Mouse (Mus musculus): ENCODE data around the gene Lbr. TPM values are rescaled to one million over a fixed set of nuclear protein-coding genes. Genes with fewer than 3 reads are reported as not detected.

Gene Lbr
- polyA plus RNA-seq, 1 experiment = 17.8 TPM

DNA sequence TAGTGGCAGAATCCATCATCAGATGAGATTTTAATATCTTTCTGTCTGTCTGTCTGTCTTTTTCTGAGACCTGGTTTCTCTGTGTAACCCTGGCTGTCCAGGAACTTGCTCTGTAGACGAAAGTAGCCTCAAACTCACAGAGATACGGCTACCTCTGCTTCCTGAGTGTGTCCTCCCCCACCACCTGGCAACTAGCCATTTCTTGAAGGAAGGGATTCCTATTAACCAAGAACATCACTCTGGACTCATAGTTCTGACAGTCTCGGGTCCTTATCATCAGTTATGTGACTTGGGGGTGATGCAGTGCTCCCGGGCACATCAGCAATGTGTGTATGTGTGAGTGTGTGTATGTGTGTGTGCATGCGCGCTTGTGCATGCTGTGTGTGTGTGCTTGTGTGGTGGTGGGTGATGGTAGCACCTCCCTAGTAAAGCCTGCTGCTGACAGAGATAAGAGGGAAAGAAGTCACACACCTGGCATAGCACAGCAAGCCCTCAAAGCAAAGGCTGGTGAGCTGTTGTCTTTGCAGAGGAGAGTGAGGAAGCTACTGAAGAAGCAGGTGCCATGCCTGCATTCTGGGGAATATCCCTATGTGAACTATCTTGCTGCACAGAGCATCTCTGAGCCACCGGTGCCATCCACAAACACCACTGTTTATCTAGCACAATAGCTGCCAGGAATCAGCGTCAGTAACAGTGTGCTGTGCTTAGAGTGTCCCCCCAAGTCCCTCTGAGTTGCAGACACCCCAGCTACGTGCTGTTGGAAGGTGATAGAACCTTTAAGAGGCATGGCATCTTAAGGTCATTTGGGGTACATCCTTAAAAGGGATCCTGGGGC is 30.5 kb upstream of the Lbr start:
- H3K27me3 ChIP-seq (ENCODE audit: control insufficient read depth, insufficient read depth, low read length) = no peaks in the 10 kb centered on the region
- 0 out of 2 replicates have a peak, but pooled peaks cover 4% of the 10 kb centered on the region for H3K4me1 ChIP-seq (ENCODE audit: control insufficient read depth, insufficient read depth, low read length)
- no peak overlapping the region for H3K27ac ChIP-seq (ENCODE audit: insufficient read depth, low read length)
- no peak overlapping the region for H3K4me3 ChIP-seq (replicated peaks; ENCODE audit: insufficient read depth, low read depth, low read length)
- TF ChIP-seq POLR2A (IDR thresholded peaks at IDR 0.05; ENCODE audit: borderline replicate concordance, insufficient read depth, low read length) (no peak), CTCF (IDR thresholded peaks at IDR 0.05; ENCODE audit: borderline replicate concordance, insufficient read depth, low read depth, low read length) (no peak)
- no peak for DNase-seq
- WGBS = 81% methylated on average over 9 of the region's 9 CpGs

DNA sequence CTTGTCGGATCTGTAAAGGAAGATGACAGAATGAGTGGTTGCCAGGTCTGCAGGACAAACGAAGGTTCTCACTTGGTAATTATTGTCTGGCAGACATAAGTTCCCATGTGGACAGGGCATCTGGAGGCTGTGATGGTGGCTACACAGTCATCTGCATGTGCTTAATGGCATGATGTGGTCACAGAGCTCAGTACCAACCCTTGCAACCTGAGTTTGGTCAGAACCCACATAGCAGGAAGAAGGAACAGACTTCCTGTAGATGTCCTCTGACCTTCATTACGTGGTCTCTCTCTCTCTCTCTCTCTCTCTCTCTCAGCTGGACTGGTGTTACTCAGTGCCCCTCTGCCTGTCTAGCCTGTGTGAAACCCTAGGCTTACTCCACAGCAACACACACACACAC is 29.8 kb upstream of the Lbr start:
- no peaks in the 10 kb centered on the region for H3K27me3 ChIP-seq (ENCODE audit: control insufficient read depth, insufficient read depth, low read length)
- H3K4me3 ChIP-seq (replicated peaks; ENCODE audit: insufficient read depth, low read depth, low read length) = no peak overlapping the region
- no peak for DNase-seq
- TF ChIP-seq POLR2A (IDR thresholded peaks at IDR 0.05; ENCODE audit: borderline replicate concordance, insufficient read depth, low read length) (no peak), CTCF (IDR thresholded peaks at IDR 0.05; ENCODE audit: borderline replicate concordance, insufficient read depth, low read depth, low read length) (no peak)
- WGBS = 52% methylated on average over 3 of the region's 3 CpGs
- H3K27ac ChIP-seq (ENCODE audit: insufficient read depth, low read length) = no peak overlapping the region
- H3K4me1 ChIP-seq (ENCODE audit: control insufficient read depth, insufficient read depth, low read length) = 0 out of 2 replicates have a peak, but pooled peaks cover 4% of the 10 kb centered on the region

DNA sequence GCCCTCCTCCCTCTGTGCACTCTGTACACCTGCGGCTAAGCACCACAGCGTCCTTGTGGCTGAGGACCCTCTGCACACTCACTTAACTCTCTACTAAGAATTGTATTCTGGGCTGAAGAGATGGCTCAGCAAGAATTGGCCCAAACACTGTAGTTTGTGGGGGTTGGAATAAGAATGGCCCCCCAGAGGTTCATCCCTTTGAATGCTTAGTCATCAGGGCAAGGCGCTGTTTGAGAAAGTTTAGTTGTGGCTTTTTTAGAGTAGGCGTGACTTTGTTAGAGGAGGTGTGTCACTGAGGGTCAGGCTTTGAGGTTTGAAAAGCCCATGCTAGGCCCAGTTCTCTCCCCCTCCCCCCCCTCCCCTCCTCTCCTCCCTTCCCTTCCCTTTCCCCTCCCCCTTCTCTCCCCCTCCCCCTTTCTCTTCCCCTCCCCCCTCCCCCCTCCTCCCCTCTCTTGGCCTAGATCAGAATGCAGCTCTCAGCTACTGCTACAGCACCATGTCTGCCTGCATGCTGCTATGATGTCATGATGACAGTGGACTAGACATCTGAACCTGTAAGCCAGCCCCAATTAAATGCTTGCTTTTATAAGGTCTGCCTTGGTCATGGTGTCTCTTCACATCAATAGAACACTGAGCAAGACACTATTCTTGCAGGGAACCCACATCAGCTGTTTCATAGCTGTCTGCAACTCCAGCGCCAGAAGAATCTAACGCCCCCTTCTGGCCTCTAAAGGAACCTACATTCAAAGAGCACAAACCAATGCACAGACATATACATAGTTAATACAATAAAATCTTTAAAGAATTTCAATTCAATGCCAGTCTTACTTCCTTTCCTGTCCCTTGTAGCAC is 23.8 kb upstream of the Lbr start:
- H3K27ac ChIP-seq (ENCODE audit: insufficient read depth, low read length) = no peak overlapping the region
- no peaks in the 10 kb centered on the region for H3K4me1 ChIP-seq (ENCODE audit: control insufficient read depth, insufficient read depth, low read length)
- no peak for TF ChIP-seq POLR2A (IDR thresholded peaks at IDR 0.05; ENCODE audit: borderline replicate concordance, insufficient read depth, low read length)
- TF ChIP-seq CTCF (IDR thresholded peaks at IDR 0.05; ENCODE audit: borderline replicate concordance, insufficient read depth, low read depth, low read length) = no peak
- no peak for DNase-seq
- 90% methylated on average over 6 of the region's 6 CpGs for WGBS
- no peak overlapping the region for H3K4me3 ChIP-seq (replicated peaks; ENCODE audit: insufficient read depth, low read depth, low read length)
- no peaks in the 10 kb centered on the region for H3K27me3 ChIP-seq (ENCODE audit: control insufficient read depth, insufficient read depth, low read length)

DNA sequence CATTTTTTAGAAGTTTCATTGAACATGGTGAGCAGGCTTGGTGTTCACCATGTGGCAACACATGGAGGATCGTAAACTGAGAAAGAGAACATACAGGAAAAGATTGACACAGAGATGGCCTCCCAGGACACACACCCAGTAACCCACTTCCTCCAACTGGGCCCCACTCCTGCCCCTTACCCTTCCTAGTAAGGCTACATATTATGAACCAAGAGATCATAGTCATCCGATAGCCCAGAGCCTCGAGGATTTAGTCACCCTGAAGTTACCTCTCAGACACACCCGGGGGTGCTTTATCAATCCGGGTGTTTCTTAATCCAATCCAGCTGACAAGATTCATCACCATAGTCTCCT is 23.0 kb upstream of the Lbr start:
- Histone ChIP-seq H3K27ac (ENCODE audit: insufficient read depth, low read length) (no peak overlapping the region), H3K27me3 (ENCODE audit: control insufficient read depth, insufficient read depth, low read length) (no peaks in the 10 kb centered on the region), H3K4me3 (replicated peaks; ENCODE audit: insufficient read depth, low read depth, low read length) (no peak overlapping the region), H3K4me1 (ENCODE audit: control insufficient read depth, insufficient read depth, low read length) (no peaks in the 10 kb centered on the region)
- no peak for DNase-seq
- 94% methylated on average over 5 of the region's 5 CpGs for WGBS
- TF ChIP-seq POLR2A (IDR thresholded peaks at IDR 0.05; ENCODE audit: borderline replicate concordance, insufficient read depth, low read length) (no peak), CTCF (IDR thresholded peaks at IDR 0.05; ENCODE audit: borderline replicate concordance, insufficient read depth, low read depth, low read length) (no peak)

DNA sequence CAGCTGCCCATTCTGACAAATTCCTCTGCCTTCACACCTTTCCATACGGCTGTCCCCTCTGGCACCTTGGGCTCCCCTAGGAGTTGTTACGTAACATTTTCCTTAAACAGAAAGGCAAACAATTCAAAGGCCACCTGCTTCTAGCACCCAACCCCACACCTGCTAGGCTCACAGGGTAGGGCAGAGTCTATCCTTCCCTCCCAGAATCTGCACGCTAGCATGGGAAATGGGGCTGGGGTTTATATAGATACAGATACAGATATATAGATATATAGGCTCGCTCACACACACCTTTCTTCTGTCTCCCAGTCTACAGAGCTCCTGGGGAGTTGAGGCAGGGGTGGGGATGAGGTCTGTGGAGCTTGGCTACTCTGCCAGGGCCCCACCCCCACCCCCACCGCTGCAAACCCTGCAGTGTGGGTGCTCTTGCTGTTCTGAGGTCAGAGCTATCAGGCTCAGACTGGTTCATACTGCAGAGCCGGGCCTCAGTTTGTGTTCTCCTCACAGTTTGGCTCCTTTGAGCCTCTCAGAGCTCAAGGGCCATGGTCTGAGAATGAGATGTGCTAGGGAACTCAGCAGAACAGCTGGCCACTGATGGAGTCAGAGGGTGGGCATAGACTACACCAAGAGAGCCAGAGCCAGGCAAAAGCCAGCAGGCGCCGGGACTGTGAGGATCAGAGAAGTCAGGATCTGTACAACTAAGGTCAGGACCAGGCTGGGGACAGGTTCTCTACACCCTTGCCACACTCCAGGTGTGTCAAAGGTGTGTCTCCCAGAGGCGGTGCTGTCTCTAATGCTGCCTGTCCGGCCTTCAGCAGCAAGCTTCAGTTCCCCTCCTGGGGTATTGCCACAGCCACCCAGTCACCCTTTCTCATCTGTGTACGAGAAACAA is 22.4 kb upstream of the Lbr start:
- Histone ChIP-seq H3K27me3 (ENCODE audit: control insufficient read depth, insufficient read depth, low read length) (no peaks in the 10 kb centered on the region), H3K27ac (ENCODE audit: insufficient read depth, low read length) (no peak overlapping the region), H3K4me3 (replicated peaks; ENCODE audit: insufficient read depth, low read depth, low read length) (no peak overlapping the region), H3K4me1 (ENCODE audit: control insufficient read depth, insufficient read depth, low read length) (no peaks in the 10 kb centered on the region)
- TF ChIP-seq POLR2A (IDR thresholded peaks at IDR 0.05; ENCODE audit: borderline replicate concordance, insufficient read depth, low read length) = no peak
- TF ChIP-seq CTCF (IDR thresholded peaks at IDR 0.05; ENCODE audit: borderline replicate concordance, insufficient read depth, low read depth, low read length) = no peak
- WGBS = 79% methylated on average over 11 of the region's 11 CpGs
- DNase-seq = no peak

DNA sequence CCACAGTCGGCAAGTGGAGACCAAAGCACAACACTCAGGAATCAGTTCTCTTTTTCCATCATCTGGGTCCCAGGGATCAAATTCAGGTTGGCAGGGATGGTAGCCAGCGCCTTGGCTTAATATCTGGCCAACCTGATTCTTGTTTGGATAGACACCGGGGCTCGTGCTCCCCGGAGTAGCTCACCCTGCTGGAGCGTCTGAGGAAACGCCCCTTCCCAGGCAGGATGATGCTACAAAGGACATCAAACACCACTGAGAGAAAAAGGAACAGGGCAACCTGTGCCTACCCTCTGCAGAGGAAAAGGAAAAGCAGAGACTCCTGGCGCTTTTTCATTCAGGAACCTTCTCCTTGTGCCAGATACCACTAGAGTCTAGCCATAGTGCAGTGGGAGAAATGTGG is 20.6 kb upstream of the Lbr start:
- H3K4me3 ChIP-seq (replicated peaks; ENCODE audit: insufficient read depth, low read depth, low read length) = no peak overlapping the region
- WGBS = 37% methylated on average over 8 of the region's 8 CpGs
- DNase-seq = no peak
- no peak overlapping the region for H3K27ac ChIP-seq (ENCODE audit: insufficient read depth, low read length)
- TF ChIP-seq CTCF (IDR thresholded peaks at IDR 0.05; ENCODE audit: borderline replicate concordance, insufficient read depth, low read depth, low read length) = no peak
- TF ChIP-seq POLR2A (IDR thresholded peaks at IDR 0.05; ENCODE audit: borderline replicate concordance, insufficient read depth, low read length) = no peak
- H3K4me1 ChIP-seq (ENCODE audit: control insufficient read depth, insufficient read depth, low read length) = no peaks in the 10 kb centered on the region
- H3K27me3 ChIP-seq (ENCODE audit: control insufficient read depth, insufficient read depth, low read length) = no peaks in the 10 kb centered on the region

DNA sequence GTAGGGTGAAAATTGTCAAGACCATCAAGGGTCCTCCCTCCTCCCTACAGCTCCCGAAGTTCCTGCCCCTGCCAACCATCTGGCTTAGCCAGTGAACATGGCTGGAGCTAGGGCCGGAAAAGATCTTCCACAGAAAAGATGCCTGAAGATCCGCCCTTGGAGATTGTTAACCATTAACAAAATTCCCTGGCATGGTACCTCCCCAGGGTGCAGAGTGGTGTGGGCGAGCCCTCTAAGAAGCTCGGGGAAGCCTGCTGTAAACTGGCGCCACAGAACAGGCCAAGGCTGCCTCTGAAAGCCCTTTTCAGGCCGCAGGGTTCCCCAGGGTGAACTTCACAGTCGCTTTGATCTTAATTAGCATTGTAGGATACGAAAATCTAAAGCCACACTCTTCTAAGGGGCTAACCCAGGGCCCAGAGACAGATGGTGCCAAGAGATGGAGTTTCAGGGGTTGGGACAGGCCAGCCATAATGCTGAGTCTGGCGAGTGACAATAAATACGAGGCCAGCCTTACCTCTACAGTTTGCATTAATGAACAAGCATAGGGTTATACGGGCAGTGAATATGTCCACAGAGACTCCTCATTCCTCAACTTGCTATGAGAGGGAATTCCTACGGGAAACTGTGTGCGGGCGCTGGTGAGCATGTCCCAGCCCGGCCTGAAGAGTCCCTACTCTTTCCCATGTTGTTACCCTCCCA is 20.0 kb upstream of the Lbr start:
- no peak overlapping the region for H3K27ac ChIP-seq (ENCODE audit: insufficient read depth, low read length)
- H3K4me1 ChIP-seq (ENCODE audit: control insufficient read depth, insufficient read depth, low read length) = no peaks in the 10 kb centered on the region
- H3K4me3 ChIP-seq (replicated peaks; ENCODE audit: insufficient read depth, low read depth, low read length) = no peak overlapping the region
- H3K27me3 ChIP-seq (ENCODE audit: control insufficient read depth, insufficient read depth, low read length) = no peaks in the 10 kb centered on the region
- no peak for TF ChIP-seq CTCF (IDR thresholded peaks at IDR 0.05; ENCODE audit: borderline replicate concordance, insufficient read depth, low read depth, low read length)
- no peak for TF ChIP-seq POLR2A (IDR thresholded peaks at IDR 0.05; ENCODE audit: borderline replicate concordance, insufficient read depth, low read length)
- no peak for DNase-seq
- 59% methylated on average over 16 of the region's 16 CpGs for WGBS

Measured in cerebellum, adult 2 months (tissue).